Mouse (Mus musculus) splenic B cell, adult 2 months (primary cell): ENCODE data around the gene A630095N17Rik.
A peak's percentile ranks its signal among the peaks of the same experiment; 100 is the strongest.
"Not testable (repeated sequence)": the region's sequence is repeated elsewhere in the genome, so short reads cannot be mapped to it uniquely, and the experiment has no call there.

Experiments
- DNase-seq: peaks from one replicate; pipeline ENCODE4 v3.0.0-alpha.2; 2011; ENCODE audit warnings: low read depth, low spot score
- H3K27me3 ChIP-seq: 2 replicates; pipeline ENCODE4 v1.6.1; 2012; ENCODE audit warnings: mild to moderate bottlenecking, low read length, moderate library complexity, mixed read lengths; ENCODE audit not compliant: control insufficient read depth, poor library complexity, insufficient read depth, severe bottlenecking
- H3K36me3 ChIP-seq: 2 replicates; pipeline ENCODE4 v1.6.1; 2012; ENCODE audit warnings: mild to moderate bottlenecking, low read length, moderate library complexity, mixed read lengths; ENCODE audit not compliant: control insufficient read depth, poor library complexity, insufficient read depth, severe bottlenecking

The A630095N17Rik gene

DNA sequence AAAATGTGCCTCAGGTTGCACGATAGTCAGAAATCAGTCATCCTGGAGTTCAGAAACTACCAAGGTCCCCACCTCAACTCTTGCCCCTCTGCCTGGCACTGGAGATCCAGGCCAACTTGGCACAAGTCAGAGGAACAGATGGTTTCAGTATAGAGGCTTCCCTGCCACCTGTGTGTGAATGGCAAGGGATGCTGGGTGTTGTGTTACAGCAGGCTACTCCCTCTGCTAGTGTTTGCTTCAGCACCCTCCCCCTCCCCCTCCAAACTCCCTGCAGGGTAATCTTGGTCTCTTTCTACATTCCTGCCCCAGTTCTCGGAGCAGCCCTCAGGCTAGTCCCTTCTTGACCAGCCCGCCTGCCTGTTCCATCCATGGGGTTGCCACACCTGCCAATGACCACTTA, 18.6 kb upstream of the A630095N17Rik start:
- no peaks in the 10 kb centered on the region for H3K36me3 ChIP-seq
- no peak for DNase-seq

DNA sequence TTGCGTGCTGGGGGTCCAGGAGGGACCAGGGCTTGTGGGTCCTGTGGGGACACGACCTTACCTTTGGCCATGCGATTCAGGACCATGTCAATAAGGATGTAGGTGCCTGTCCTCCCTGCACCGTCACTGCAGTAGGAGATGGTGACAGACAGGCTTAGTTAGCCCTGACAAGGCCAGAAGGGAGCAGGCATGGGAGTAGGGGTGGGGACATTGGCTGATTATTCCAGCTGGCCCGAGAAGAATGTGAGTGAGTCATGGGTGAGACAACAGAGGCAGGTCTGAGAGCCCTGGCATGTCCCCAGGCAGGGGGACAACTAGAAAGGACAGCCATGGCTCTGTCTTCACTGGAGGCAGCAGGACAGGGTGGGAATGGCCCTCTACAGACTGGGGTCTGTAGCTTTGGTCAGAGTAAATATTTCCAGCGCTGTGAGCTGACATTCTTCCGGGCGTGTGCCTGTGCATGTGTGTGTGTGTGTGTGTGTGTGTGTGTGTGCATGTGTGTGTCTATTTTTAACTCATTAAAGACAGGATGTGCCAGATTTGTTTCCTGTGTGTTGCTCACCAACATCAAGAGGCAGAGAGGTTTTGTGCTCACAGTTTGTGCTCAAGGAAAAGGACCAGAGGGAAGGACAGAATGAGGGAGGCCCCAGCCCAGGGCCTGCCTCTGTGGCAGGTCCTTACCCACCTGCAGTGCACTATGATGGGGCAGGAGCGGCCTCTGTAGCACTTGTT, 16.3 kb upstream of the A630095N17Rik start:
- peak; percentile 37 for DNase-seq
- Histone ChIP-seq H3K27me3 (no peaks in the 10 kb centered on the region), H3K36me3 (no peaks in the 10 kb centered on the region; the same call in 1 of the 2 replicates)

More for the DNA sequence above, 18.6 kb upstream of the A630095N17Rik start:
- no peaks in the 10 kb centered on the region for H3K27me3 ChIP-seq

DNA sequence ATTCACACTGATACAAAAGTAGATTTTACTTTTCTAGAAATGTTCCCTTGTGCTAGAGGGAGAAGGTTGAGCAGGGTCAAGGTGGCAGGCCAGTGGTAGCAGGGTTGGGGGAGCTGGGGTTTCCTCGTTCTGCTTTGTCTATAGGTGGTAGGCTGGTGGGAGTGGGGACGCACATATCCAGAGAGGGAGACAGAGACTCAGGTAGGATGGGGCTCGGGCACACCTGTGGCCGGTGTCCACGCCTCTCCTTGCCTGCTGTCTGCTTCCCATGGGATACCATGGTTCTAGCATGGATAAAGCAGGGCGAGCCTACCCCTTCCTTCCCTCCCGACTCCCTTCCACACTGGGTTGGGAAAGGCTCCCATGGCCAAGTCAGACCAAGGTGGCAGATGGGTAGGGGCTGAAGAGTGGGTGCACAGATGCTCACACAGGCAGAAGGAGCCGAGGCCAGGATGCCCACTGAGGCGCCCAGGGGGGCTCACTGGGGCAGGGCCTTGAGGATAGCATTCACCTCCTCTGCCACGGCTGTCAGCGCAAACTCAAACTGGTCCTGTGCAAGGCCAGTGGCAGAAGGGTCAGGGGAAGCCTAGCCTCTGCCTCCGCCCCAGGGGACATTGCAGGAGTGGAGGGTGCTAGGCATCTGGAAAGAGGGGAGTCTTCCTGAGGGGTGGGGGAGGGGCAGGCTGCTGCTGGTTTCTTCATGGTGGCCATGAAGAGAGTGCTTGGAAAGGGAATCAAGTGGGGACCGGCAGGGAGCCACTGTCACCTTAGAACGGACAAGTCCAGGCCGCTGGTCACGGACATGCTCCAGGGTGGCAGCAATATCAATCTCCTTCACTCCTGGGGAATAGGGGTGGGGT, 15.4 kb upstream of the A630095N17Rik start:
- DNase-seq, result no peak
- H3K36me3 ChIP-seq, result no peaks in the 10 kb centered on the region; the same call in 1 of the 2 replicates
- H3K27me3 ChIP-seq, result no peaks in the 10 kb centered on the region

DNA sequence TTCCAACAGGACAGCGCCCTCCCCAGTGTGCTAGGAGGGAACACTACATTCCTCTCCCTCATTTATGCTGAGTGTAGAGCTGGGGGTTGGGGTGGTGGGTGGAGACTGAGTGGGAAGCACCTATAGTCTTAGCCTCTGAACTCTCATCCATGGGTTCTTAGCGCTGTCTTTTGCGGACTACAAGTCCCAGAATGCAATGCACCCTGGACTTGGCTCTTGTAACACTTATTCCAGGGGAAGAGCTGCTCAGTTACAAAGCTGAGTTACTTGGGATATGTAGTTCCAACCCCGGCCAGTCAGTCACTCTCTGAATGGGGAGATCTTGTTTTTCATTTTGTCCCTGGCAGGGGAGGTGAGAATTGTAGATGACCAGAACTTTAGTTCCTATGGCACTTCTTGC, 12.9 kb upstream of the A630095N17Rik start:
- peak; percentile 61 for DNase-seq
- Histone ChIP-seq H3K27me3 (no peaks in the 10 kb centered on the region), H3K36me3 (no peaks in the 10 kb centered on the region; the same call in 1 of the 2 replicates)

DNA sequence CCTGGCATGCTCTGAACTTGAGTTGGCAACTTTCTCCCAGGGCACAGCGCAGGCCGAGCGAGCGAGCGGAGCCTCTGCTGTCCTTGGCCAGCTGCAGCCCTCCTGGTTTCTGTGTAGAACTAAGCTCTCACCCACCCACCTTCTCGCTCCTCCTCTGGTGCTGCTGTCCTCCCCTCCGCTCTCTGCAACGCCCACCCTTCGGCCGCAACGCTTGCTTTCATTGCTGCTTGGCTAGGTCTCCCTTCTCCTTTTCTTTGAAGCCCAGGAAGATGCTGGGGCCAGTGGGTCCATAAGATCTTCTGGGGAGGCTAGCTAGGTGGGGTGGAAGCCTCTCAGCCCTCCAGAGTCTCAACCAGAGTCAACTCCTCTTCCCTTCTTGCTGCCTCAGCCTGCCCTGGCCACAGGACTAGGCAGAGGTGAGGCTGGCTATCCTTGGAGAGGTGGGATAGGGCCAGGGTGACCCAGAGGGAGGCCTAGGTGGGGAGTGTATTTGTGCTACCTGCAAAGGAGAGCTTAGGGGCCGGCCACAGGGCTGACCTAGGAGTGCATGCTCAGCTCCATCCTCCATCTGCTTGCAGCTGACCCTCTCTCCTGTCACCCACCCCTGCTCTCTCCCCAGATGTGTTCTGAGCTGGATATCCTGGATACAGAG, 12.4 kb upstream of the A630095N17Rik start:
- no peaks in the 10 kb centered on the region for H3K27me3 ChIP-seq
- DNase-seq, result no peak
- peaks cover 2% of the 10 kb centered on the region; the same call in 1 of the 2 replicates for H3K36me3 ChIP-seq

DNA sequence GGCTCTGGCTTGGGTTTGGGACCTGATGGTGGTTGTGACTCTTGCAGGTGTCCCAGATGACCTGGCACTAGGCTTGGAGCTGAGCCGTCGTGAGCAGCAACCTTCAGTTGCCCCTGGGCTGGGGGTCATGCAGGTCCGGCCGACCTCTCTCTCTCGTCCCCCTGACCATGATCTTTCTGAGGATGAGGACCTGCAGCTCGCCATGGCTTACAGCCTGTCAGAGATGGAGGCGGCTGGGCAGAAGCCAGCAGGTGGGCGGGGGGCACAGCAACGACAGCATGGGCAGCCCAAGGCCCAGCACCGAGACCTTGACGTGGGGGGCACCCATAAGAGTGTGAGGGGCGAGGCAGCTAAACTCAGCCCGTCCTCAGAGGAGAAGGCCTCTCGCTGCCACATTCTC, 11.5 kb upstream of the A630095N17Rik start:
- H3K36me3 ChIP-seq, result peaks cover 2% of the 10 kb centered on the region; the same call in 1 of the 2 replicates
- no peak for DNase-seq
- no peaks in the 10 kb centered on the region for H3K27me3 ChIP-seq

DNA sequence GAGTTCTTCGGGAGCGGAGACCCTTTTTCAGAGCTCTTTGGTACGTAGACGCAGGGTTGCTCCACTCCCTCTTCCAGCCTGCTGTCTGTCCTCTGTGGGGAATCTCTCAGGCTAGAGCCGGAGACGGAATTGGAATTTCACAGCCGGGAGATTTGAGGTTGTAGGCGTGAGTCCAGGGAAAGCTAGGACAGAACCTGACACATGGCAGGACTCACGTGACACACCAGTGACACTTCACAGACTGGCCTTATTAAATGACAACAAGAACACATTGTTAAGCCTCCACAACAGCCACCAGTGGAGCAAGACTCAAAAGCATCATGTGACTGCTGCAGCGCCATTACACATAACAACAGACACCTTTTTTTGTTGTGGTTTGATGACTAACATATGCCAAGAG, 7.7 kb upstream of the A630095N17Rik start:
- Histone ChIP-seq H3K27me3 (no peaks in the 10 kb centered on the region), H3K36me3 (peaks cover 2% of the 10 kb centered on the region; the same call in 1 of the 2 replicates)
- DNase-seq, result no peak

DNA sequence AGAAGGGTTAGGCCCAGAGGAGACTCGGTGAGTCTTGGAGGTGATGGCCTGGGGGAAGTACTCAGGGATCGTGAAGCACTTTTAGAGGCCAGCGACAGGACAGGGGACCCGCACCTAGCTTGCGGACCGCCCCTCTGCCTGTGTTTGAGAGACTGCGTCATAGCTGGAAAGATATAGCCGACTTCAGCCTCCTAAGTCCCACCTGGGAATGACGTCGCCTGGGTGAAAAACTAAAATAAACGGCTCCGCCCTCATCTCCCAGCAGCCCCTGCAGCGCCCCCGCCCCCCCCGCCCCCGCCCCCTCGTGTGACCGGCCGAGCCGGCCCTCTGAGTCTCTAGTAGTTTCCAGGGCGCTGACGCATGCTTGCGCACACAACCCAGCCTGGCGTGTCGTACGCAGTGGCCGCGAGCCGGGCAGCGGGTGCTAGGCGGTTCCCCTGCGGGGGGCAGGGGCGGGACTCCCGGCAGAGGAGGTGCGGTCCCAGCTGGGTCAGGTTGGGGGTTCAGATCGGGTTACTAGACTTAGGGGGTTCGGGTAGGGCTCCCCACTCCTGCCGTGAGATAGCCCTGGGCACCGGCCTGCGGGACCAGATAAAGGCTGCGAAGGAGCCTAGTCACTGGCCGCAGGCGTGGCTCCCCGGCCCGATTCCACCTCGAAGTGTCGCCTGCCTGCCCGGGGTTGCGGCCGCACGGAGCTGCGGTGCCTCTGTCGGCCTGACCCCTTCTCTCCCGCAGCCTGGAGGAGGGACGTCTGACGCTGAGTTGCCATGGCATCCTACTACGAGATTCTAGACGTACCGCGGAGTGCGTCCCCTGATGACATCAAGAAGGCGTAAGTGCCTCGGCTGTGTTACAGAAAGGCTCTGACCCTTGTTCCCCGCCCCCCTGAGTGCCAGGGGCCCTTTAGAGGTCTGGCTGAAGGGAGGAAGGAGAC, 4.5 kb upstream of the A630095N17Rik start, which contains the start of gene Dnajb2:
Gene Dnajb2 (plus strand): TSS at position 290 of the 934 bp plus-strand sequence.
- peaks cover 2% of the 10 kb centered on the region; the same call in 1 of the 2 replicates for H3K36me3 ChIP-seq
- no peaks in the 10 kb centered on the region for H3K27me3 ChIP-seq
- peak; percentile 96 for DNase-seq

DNA sequence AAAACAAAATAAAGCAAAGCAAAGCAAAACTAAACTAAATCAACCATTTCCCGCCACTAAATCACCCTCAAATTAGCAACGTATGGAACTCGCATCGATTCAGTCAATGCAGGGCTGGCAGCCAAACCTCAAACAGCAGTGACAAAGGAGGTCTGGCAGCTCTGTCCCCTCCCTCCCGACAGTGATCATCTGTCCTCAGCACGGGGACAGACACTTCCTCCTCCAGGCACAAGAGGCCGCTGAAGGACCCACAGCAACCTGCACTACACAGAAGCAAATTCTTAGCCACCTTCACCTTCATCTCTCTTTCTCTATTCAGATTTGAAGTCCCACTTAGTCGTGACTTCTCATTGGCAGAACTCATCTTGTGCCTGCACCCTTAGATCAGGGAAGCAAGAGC, 2.7 kb upstream of the A630095N17Rik start:
- peak; percentile 89 for DNase-seq
- Histone ChIP-seq H3K36me3 (peaks cover 2% of the 10 kb centered on the region; the same call in 1 of the 2 replicates), H3K27me3 (no peaks in the 10 kb centered on the region)

DNA sequence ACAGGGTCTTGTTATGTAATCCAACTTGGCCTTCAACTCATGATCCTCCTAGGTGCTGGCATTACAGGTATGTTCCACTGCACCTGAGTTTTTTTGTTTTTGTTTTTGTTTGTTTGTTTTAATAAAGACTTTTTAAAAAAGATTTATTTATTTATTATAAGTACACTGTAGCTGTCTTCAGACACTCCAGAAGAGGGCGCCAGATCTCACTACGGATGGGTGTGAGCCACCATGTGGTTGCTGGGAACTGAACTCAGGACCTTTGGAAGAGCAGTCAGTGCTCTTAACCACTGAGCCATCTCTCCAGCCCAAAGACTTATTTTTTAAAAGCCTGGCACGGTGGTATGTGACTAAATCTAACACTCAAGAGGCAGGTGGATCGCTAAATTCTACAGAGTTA, 587 bp upstream of the A630095N17Rik start:
- not testable (repeated sequence) for H3K36me3 ChIP-seq, DNase-seq, H3K27me3 ChIP-seq

DNA sequence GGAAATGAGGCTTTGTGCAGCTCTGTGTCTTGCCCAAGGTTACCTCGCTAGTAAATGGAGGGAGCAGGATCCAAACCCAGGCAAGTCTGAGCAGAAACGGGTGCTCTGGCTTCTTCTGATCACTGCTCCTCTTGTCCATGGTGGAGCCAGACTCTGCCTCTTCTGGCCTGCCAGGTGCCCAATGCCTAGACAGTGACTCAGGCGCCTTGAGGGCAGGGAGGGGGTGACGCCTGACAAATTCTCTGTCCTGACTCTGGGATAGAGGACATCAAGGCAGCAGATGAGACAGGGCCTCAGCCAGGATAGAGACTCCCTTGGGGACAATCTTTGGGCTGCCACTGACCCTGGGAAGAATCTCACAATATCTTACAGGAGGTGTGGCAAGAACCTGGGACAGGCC, 678 bp downstream of the A630095N17Rik start:
- no peak for DNase-seq
- no peaks in the 10 kb centered on the region for H3K36me3 ChIP-seq

DNA sequence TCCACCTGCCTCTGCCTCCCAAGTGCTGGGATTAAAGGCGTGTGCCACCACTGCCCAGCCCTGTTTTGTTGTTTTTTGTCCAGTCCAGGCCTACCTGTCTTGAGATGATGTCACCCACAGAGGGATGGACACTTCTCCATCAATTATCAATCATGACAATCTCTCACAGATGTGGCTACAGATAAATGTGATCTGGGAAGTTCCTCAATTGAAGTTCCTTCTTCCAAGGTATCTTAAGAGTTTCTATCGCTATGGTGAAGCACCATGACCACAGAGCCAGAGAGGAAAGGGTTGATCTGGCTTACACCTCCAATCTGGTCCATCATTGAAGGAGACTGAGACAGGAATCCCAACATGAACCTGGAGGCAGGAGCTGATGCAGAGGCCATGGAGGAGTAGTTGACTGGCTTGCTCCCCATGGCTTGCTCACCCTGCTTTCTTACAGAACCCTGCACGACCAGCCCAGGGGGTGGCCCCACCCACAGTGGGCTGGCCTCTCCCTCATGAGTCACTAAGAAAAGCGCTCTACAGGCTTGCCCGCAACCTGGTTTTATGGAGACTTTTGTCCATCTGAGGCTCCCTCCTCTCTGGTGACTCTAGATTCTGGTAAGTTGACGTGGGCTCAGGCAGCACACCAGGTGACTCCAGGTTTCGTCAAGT, 1.4 kb downstream of the A630095N17Rik start:
- DNase-seq, result no peak
- Histone ChIP-seq H3K27me3 (no peaks in the 10 kb centered on the region), H3K36me3 (no peaks in the 10 kb centered on the region)

More for the DNA sequence above, 678 bp downstream of the A630095N17Rik start:
- no peaks in the 10 kb centered on the region for H3K27me3 ChIP-seq

DNA sequence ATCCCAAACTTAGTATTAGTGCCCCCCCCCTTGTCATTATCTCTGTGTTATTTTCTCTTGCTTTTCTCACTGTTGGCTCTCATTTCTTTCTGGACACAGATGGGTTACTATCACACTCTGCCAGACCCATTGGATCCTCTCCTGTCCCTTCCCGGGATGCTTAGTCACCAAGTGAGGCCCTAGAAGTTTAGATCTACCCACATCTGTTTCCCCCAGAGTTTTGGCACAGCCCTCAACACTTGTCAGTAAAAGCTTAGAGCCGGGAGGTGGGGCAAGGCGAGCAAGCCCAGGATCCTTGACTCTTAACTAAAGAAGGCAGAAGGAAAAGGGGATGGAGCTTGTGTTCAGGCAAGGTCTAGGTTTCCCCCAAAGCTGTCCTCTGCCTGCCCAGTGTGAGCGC, 2.7 kb downstream of the A630095N17Rik start:
- H3K27me3 ChIP-seq, result no peaks in the 10 kb centered on the region
- H3K36me3 ChIP-seq, result no peaks in the 10 kb centered on the region
- no peak for DNase-seq
